In the genomic region with DNA sequence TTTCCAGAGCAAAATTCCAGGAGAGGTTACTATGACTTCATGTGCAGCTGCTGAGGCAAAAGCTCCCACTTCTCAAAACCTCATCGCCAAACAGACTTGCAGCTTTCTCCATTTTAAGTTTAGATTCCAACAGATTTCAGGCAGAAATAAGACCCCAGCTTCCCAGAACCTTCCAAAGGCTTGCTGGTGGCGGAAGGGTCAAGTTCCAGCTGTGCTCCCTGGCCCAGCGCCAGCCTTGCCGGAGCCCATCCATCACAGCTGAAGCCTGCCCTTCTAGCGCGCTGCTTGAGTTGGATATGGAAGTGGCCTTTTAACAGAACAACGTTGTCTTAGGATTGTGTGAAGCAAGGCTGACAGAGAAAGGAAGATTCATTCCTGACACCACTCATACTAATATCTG, we compare ENCODE assay signal across 10 mouse cellular contexts.
DNase-seq lines count a peak whose midpoint lies in the region; ATAC-seq lines count a peak whose summit lies in the region.
"Had no signal": no experiment of that assay in that cellular context is flagged by ENCODE, and none has a peak within 500 bp of the region (broad histone marks: within the 10 kb centered on the region; RNA-seq: fewer than 3 reads in every experiment).

No protein-coding gene starts in this region.

- no peak overlapping the region for H3K4me2 ChIP-seq in midbrain, embryonic 11.5 days
- no peak overlapping the region for H3K4me2 ChIP-seq in neural tube, embryonic 11.5 days (ENCODE audit: low read depth)
- H3K4me2 ChIP-seq in intestine, embryonic 16.5 days (ENCODE audit: low read depth, low read length), result no peak overlapping the region
- H3K4me2 ChIP-seq: neural tube, embryonic 12.5 days had no signal

- no peak for ATAC-seq in midbrain, embryonic 11.5 days (ENCODE audit: low FRiP score)
- ATAC-seq in neural tube, embryonic 11.5 days (ENCODE audit: insufficient read depth, low FRiP score, low TSS enrichment), result no peak
- ATAC-seq in intestine, embryonic 16.5 days, result no peak
- ATAC-seq: inflammation-experienced regulatory T-cells, adult 6 months had no signal

- H3K27ac ChIP-seq in midbrain, embryonic 10.5 days (replicated peaks), result no peak overlapping the region
- H3K27ac ChIP-seq in midbrain, embryonic 11.5 days (ENCODE audit: low read depth, low read length), result no peak overlapping the region
- H3K27ac ChIP-seq in neural tube, embryonic 11.5 days (ENCODE audit: low read depth, low read length), result 0 out of 2 replicates have a peak overlapping the region, but pooled peaks have one; percentile 20
- no peak overlapping the region for H3K27ac ChIP-seq in intestine, embryonic 16.5 days (ENCODE audit: low read length)
- H3K27ac ChIP-seq: neural tube, embryonic 12.5 days had no signal

- H3K9ac ChIP-seq in midbrain, embryonic 11.5 days (ENCODE audit: low read length), result no peak overlapping the region
- H3K9ac ChIP-seq in neural tube, embryonic 11.5 days (ENCODE audit: low read length), result no peak overlapping the region
- H3K9ac ChIP-seq in intestine, embryonic 16.5 days (ENCODE audit: low read depth, low read length), result no peak overlapping the region
- H3K9ac ChIP-seq: neural tube, embryonic 12.5 days had no signal

- peaks cover 9% of the 10 kb centered on the region for H3K4me1 ChIP-seq in midbrain, embryonic 10.5 days
- no peaks in the 10 kb centered on the region for H3K4me1 ChIP-seq in midbrain, embryonic 11.5 days (ENCODE audit: control insufficient read depth, insufficient read depth, low read length)
- H3K4me1 ChIP-seq in neural tube, embryonic 11.5 days (ENCODE audit: control insufficient read depth, insufficient read depth, low read length), result peaks cover 5% of the 10 kb centered on the region; the same call in 1 of the 2 replicates
- H3K4me1 ChIP-seq in intestine, embryonic 16.5 days (ENCODE audit: control insufficient read depth, insufficient read depth, low read length), result 0 out of 2 replicates have a peak, but pooled peaks cover 3% of the 10 kb centered on the region

- DNase-seq in cerebellum, postnatal 14 days, result peak; percentile 54 to 59
- no peak for DNase-seq in cerebellum, adult 9-11 months
- DNase-seq in midbrain, embryonic 10.5 days (ENCODE audit: low spot score), result peak; percentile 42
- no peak for DNase-seq in midbrain, embryonic 11.5 days (ENCODE audit: low spot score, missing footprints)
- DNase-seq in kidney, adult 9 months, result peak; percentile 2
- peak; percentile 72 for DNase-seq in neural tube, embryonic 11.5 days (ENCODE audit: low spot score)
- no peak for DNase-seq in ovary, postnatal 36 days (ENCODE audit: low spot score)

- H3K9me3 ChIP-seq in midbrain, embryonic 10.5 days (replicated peaks), result no peaks in the 10 kb centered on the region
- no peaks in the 10 kb centered on the region for H3K9me3 ChIP-seq in midbrain, embryonic 11.5 days (ENCODE audit: control insufficient read depth, low read length)
- H3K9me3 ChIP-seq in neural tube, embryonic 11.5 days (ENCODE audit: control insufficient read depth, low read length), result no peaks in the 10 kb centered on the region
- H3K9me3 ChIP-seq in intestine, embryonic 16.5 days (ENCODE audit: control insufficient read depth, low read length), result no peaks in the 10 kb centered on the region
- H3K9me3 ChIP-seq: neural tube, embryonic 12.5 days had no signal

- 61% methylated on average over 7 of the region's 7 CpGs for WGBS in midbrain, embryonic 10.5 days
- 58% methylated on average over 7 of the region's 7 CpGs for WGBS in midbrain, embryonic 11.5 days
- WGBS in neural tube, embryonic 11.5 days, result 27% methylated on average over 7 of the region's 7 CpGs
- WGBS in intestine, embryonic 16.5 days, result 21% methylated on average over 7 of the region's 7 CpGs

- no peaks in the 10 kb centered on the region for H3K36me3 ChIP-seq in midbrain, embryonic 10.5 days
- no peaks in the 10 kb centered on the region for H3K36me3 ChIP-seq in midbrain, embryonic 11.5 days (ENCODE audit: control insufficient read depth, insufficient read depth, low read length)
- no peaks in the 10 kb centered on the region for H3K36me3 ChIP-seq in neural tube, embryonic 11.5 days (ENCODE audit: control insufficient read depth, insufficient read depth, low read length)
- no peaks in the 10 kb centered on the region for H3K36me3 ChIP-seq in intestine, embryonic 16.5 days (ENCODE audit: control insufficient read depth, insufficient read depth, low read length)
- H3K36me3 ChIP-seq: neural tube, embryonic 12.5 days had no signal

- H3K27me3 ChIP-seq in midbrain, embryonic 10.5 days (ENCODE audit: low read depth, poor library complexity, severe bottlenecking), result peaks cover 8% of the 10 kb centered on the region
- H3K27me3 ChIP-seq in midbrain, embryonic 11.5 days (ENCODE audit: control insufficient read depth, insufficient read depth, low read length), result no peaks in the 10 kb centered on the region
- H3K27me3 ChIP-seq in neural tube, embryonic 11.5 days (ENCODE audit: control insufficient read depth, insufficient read depth, low read length), result no peaks in the 10 kb centered on the region
- H3K27me3 ChIP-seq in intestine, embryonic 16.5 days (replicated peaks; ENCODE audit: control insufficient read depth, insufficient read depth, low read length), result no peaks in the 10 kb centered on the region
- H3K27me3 ChIP-seq: neural tube, embryonic 12.5 days had no signal

- H3K4me3 ChIP-seq in midbrain, embryonic 10.5 days, result no peak overlapping the region
- H3K4me3 ChIP-seq in midbrain, embryonic 11.5 days (ENCODE audit: low read depth, low read length), result no peak overlapping the region
- H3K4me3 ChIP-seq in neural tube, embryonic 11.5 days (ENCODE audit: low read depth, low read length), result no peak overlapping the region
- no peak overlapping the region for H3K4me3 ChIP-seq in intestine, embryonic 16.5 days (ENCODE audit: low read length)
- H3K4me3 ChIP-seq: neural tube, embryonic 12.5 days had no signal

Comparison
In these comparisons a context has a peak if more than half of its experiments do, and no peak if none do; other contexts are left out.
1. DNase-seq: peak in cerebellum, postnatal 14 days (2 of 2), midbrain, embryonic 10.5 days (single experiment), kidney, adult 9 months (single experiment) and neural tube, embryonic 11.5 days (single experiment); none in cerebellum, adult 9-11 months (single experiment), midbrain, embryonic 11.5 days (single experiment) and ovary, postnatal 36 days (single experiment).